Mouse (Mus musculus) B cell, adult 62 days (primary cell): Measurements from ENCODE around the gene Sema3b. TPM values are rescaled to one million over a fixed set of nuclear protein-coding genes. Genes with fewer than 3 reads are reported as not detected.

Source experiments
- total RNA-seq: library from RNA; stranded (reverse); gene quantifications from 4 replicates; pipeline ENCODE4 v1.2.4, GENCODE M21; 2023

The Sema3b gene
- 0.27 to 0.94 TPM (median 0.52 TPM) in 4 replicates for total RNA-seq

DNA sequence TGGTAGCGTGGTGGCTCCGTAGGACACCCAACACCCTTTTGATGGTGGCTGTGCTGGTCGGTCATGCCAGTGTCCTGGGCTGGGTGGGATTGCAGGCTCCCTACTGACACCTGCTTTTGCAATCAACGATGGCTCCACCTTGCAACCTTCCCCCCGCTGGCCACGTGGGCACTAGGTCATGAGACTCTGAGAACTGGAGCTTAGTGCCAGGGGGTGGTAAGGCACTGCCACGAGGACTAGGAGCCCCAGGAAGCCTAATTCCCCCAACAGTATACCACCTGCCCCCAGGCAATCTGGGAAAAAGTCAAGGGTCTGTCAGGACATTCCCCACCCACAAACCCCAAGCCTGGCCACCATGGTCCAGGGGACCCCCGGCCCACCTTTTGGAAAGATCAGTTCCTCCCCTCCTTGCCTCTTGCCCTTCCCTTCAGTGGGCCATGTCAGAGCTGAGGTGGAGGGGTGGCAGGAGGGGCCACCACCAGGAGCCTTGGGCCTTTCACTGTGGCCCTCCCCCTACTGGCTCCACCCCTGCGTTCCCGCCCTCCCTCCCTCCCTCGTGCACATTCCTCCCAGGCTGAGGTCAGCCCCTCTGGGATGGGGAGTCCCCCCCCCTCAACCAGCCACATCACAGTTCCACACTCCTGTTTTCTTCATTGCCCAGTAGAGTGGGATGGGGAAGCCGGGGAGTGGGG is at the start of gene Sema3b:
Gene Sema3b, minus strand, starts transcription at position 489 of the 692 bp plus-strand sequence.

DNA sequence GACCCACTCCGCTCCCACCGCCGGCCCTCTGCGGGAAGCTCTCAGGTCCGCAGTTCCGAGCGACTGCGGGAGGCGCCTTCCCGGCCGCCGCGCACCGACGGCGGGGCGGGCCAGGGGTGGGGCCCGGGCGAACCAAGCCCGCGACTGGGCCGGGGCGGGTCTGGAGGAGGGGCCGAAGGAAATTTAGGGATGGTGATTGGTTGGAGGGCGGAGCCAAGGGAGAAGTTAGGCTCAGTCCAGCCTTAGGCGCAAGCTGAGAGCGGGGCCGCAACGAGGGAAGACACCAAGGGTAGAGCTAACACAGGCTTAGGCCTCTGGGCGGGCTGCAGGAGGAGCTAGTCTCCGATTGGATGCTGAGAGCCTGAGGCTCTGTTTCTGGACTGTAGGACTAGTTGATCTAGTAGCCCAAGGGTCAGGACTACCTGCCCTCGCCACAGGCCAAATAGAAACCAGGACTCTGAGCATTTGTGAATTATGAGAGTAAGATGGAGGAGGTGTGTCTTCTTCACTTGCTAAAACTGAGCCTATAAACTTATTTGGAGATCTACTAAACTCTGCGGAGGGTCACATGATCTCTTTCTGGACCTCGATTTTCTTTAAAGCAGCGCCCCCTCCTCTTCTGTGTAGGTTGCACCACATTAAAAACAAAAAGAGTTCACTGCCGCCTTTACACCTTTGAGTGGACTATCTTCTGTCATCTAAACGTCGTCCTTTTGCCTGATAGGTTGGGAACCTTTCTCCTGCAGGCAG is 26.4 kb upstream of the Sema3b start, which contains the start of gene Gnai2:
Gene Gnai2, minus strand, starts transcription at position 89 of the 750 bp plus-strand sequence.

DNA sequence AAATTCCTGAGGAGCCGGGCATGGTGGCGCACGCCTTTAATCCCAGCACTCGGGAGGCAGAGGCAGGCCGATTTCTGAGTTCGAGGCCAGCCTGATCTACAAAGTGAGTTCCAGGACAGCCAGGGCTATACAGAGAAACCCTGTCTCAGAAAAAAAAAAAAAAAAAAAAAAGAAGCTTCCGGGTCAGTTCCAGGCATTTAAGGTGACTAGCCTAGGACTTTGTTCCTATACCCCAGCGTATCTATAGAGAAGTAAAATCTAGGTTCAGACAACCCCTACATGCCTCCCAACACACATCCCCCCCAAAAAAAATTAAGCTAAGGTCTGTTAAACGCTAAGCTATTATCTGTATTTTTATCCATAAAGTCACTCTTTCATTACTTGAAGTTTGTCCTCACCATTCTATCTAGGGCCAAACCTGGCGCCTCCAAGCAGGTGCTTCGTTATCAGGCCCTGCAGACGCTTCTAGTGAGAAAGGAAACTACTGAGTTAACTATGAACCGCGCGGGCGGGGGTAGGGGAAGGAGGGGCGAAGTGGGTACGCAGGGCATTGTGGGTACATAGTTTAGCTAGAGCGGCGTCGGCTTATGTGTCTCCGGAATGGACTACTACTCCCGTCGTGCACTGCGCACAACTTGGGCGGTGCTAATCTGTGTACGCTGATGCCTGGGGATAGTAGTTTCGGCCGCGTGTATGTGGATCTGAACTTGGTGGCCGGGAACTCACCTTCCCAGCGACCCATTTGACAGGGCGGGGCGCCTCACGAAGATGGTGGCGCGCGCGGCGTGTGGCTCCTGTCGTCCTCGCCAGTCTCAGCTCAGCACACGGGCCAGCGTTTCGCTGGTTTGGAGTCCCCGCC is 21.8 kb downstream of the Sema3b start, which contains the start of gene Ifrd2:
Gene Ifrd2, plus strand, starts transcription at position 669 of the 859 bp plus-strand sequence.

DNA sequence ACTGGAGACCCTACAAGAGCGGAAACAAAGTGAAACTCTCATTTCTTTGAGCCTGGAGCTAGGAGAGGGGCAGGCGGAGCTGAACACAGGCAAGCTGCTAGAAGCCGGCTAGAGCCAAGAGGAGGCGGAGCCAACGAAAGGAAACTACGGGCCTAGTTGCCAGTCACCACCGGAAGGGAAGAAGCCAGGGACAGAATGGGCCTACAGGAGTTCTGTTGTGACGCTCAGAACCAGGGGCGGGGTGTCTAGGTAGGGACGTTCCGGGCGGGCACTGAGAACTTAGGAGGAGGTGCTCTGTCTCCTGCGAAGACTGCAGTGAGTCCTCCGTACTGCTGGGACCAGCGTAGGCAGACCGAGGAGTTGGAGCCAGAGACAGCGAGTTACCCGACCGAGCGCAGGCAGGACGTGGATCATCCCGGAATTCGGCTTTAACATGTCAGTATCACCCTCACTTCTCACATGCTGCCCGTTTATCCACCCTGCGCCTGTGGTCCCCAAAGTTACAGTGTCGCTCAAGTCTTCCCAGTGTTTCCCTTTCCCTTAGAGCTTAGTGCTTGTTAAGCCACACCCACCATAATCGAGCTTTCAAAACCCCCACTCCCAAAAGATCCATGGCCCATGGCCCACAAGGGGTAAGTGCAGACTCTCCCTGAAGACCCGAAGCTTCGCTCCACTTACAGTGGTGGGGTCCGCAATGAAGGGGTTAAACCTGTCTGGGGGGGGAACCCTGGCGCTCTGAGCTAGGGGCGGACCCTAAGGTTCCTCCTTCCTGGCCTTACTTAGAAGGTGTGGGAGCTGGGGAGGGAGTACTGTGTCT is 28.3 kb downstream of the Sema3b start, which contains the start of gene Hyal3:
Gene Hyal3, plus strand, starts transcription at position 318 of the 817 bp plus-strand sequence.

DNA sequence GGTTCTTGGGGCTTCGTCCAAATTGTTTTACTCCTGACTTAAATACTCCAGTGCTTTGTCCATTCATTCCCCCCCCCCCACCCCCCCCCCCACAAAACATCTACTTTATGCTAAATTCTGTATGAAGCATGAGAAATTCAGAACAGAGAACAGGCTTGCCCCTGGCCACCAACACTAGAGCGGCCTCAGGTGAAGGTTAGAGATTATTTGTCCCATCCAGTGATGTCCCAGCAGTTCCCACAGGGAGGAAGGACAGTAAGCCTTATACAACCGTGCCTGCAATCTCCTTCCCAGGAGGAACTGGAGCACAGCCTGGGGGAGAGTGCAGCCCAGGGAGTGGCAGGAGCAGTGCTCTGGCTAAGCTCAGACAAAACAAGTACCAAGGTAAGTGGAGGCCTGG is 30.4 kb downstream of the Sema3b start, which contains the start of gene Naa80:
Gene Naa80, plus strand, starts transcription at position 301 of the 400 bp plus-strand sequence.

DNA sequence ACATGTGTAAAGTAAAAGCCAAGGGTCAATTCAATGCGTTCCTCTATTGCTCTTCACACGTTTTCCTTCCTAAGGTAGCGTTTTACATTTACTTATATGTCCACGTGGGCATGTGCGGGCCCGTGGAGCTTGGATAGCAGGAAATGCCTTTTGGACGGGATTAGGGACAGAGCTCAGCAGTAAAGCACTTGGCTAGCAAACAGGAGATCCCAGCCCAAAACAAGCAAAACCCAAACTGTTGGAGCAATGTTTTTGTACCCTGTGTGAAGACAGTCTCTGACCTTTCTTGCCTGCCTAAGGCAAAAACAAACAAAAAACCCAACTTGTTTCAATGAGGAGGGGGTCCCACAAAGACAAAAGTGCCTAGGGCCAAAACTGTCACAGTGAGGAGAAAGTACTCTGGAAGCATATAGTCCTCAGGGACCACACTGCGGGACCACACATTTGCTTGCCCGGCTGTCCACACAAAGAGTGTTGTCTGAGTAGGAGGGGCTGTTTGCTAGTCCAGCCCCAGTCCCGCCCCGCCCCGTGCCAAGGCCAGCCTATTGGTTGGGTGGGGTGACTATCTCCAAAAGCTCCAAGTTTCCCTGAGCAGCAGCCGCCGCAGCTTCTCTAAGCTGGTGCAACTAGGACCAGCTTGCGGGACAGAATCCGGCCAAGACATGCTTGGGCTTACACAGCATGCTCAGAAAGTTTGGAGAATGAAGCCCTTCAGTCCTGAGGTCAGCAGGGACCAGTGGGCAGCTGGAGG is 32.5 kb downstream of the Sema3b start, which contains the start of gene Hyal1:
Gene Hyal1, plus strand, starts transcription at position 571 of the 751 bp plus-strand sequence.

DNA sequence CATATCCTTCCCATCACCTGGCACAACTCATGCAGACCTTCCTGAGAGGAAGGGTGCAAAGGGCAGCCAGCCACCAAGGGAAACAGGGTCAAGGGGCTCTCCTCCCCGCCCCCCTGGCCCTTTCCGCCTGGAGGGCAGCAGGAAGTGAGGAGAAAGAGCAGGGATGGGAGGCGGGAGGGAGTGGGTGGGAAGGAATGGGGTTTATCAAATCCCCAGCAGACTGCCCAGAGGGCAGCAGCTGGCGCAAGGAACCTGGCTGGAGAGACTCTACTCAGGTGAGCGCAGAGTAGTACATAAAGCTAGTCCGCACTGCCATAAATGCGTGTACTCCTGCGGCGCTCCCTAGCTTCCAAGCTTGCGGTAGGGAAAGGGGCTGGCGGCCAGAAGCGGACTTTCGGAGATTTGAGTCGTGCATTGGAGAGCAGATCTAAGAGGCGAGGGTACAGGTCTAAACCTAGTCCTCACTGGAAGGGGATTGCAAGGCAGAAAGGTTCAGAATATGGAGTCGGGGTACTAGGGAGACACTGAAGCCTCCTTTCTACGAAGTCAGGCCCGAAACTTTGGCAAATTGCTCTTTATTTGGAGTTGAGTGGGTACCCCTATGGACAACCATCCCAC is 41.2 kb downstream of the Sema3b start, which contains the start of gene Hyal2:
Gene Hyal2, plus strand, starts transcription at position 244 of the 618 bp plus-strand sequence.

DNA sequence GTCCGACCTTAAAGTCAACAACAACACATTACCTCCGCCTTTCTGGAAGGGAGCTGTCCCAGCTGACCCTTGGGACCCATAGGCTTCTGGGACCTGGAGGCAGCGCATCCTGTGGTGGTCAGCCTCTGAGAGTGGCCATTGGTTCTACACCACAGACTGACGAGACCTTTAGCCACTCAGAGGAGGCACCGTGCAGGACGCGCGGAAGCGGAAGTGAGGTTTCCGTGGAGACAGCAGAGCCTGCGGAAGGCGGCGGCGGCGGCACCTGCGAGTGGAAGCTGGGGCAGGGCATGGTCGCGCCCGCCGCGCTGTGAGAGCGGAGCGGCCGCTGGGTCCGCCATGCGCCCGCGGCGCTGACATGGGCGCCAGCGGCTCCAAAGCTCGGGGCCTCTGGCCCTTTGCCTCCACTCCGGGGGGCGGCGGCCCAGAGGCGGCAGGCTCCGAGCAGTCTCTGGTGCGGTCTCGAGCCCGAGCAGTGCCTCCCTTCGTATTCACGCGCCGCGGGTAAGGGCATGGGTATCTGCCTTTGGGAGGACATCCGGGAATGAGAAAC is 45.9 kb downstream of the Sema3b start, which contains the start of gene Tusc2:
Gene Tusc2, plus strand, starts transcription at position 227 of the 553 bp plus-strand sequence.

DNA sequence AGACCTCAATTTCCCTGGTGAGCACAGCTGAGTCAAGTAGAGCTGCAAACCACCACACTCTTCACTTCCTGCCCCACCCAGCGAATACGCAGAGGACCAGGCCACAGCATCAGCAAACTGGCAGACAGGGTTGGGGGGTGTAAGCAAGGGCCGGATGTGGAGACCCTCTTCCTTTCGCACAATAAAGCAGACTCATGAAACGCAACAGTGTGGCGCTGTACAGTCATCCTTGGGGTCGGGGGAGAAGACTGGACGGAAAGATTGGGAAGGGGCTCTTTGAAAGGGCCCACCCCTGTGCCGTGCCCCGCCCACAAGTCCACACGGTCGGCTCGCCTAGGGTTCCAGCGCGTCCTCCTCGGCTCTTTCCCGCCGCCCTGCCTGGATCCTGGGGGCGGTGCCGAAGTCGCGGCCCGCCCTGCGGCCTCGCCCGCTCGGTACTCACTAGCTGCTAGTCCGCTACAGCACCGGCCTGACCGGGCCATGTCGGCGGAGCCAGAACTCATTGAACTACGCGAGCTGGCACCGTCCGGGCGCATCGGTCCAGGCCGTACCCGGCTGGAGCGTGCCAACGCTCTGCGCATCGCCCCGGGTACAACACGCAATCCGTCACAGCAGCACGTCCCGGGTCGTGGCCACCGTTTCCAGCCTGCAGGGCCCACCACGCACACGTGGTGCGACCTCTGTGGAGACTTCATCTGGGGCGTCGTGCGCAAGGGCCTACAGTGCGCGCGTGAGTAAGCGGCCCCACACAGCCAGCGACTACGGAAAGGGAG is 57.7 kb downstream of the Sema3b start, which contains the start of gene Rassf1:
Gene Rassf1, plus strand, starts transcription at position 439 of the 773 bp plus-strand sequence.

Other genes starting within 250 kb of the Sema3b start
- gene Cacna2d2, start 209.6 kb downstream of the Sema3b start, total RNA-seq: 1.4 to 1.8 TPM (median 1.6 TPM) in 4 replicates
- gene Tmem115, start 75.3 kb downstream of the Sema3b start, total RNA-seq: 19.8 to 26.6 TPM (median 22.1 TPM) in 4 replicates
- gene Cyb561d2, start 67.0 kb downstream of the Sema3b start, total RNA-seq: 10.3 to 16.0 TPM (median 14.3 TPM) in 4 replicates
- 19.0 to 32.3 TPM (median 21.9 TPM) in 4 replicates for gene Nprl2, start 67.0 kb downstream of the Sema3b start, total RNA-seq
- gene Zmynd10, start 61.9 kb downstream of the Sema3b start, total RNA-seq: 0.43 TPM in 1 of 4 replicates, not detected in the others
- 61.6 to 76.5 TPM (median 70.1 TPM) in 4 replicates for gene Rassf1, start 57.7 kb downstream of the Sema3b start, total RNA-seq
- 17.9 to 29.2 TPM (median 20.7 TPM) in 4 replicates for gene Tusc2, start 46.0 kb downstream of the Sema3b start, total RNA-seq
- 2.1 to 7.1 TPM (median 4.7 TPM) in 4 replicates for gene Hyal2, start 41.3 kb downstream of the Sema3b start, total RNA-seq
- gene Hyal1, start 32.3 kb downstream of the Sema3b start, total RNA-seq: 3.0 to 4.0 TPM (median 3.7 TPM) in 4 replicates
- 9.0 to 13.7 TPM (median 10.8 TPM) in 4 replicates for gene Naa80, start 30.3 kb downstream of the Sema3b start, total RNA-seq
- gene Hyal3, start 28.4 kb downstream of the Sema3b start, total RNA-seq: 1.6 to 2.9 TPM (median 2.3 TPM) in 4 replicates
- 20.1 to 26.5 TPM (median 22.5 TPM) in 4 replicates for gene Ifrd2, start 21.6 kb downstream of the Sema3b start, total RNA-seq
- 568 to 620 TPM (median 596 TPM) in 4 replicates for gene Gnai2, start 26.1 kb upstream of the Sema3b start, total RNA-seq
- gene Slc38a3, start 60.3 kb upstream of the Sema3b start, total RNA-seq: not detected in 4 replicates
- gene Gnat1, start 70.5 kb upstream of the Sema3b start, total RNA-seq: 1.3 TPM in 2 of 4 replicates, not detected in the others
- gene Sema3f, start 101.2 kb upstream of the Sema3b start, total RNA-seq: 0.25 to 0.69 TPM (median 0.57 TPM) in 3 of 4 replicates, not detected in the other
- gene Rbm5, start 161.8 kb upstream of the Sema3b start, total RNA-seq: 283 to 337 TPM (median 297 TPM) in 4 replicates